Mouse (Mus musculus) heart, adult 2 months (tissue): Measurements from ENCODE around the gene Cdk14.

ENCODE experiments used
- CTCF ChIP-seq: fragments of 200-600 bp; IDR thresholded peaks from 2 replicates; pipeline ENCODE4 v1.8.1; 2022; ENCODE audit warnings: antibody characterized with exemption, mild to moderate bottlenecking, moderate library complexity
- EP300 ChIP-seq: fragments of 200-500 bp; IDR thresholded peaks from 2 replicates; pipeline ENCODE4 v1.6.1; 2011; ENCODE audit warnings: low read depth, low read length, control low read depth; ENCODE audit not compliant: insufficient read depth

- no peak for TF ChIP-seq CTCF
- TF ChIP-seq EP300 = no peak
Measured at GRCm38 (mm10) chr5:5419992-5420455, at the start of gene Cdk14.
